Mouse (Mus musculus) spleen, adult 18-20 months (tissue): Measurements from ENCODE around the gene Chrna3.
A peak's percentile ranks its signal among the peaks of the same experiment; 100 is the strongest.

Source experiments
- DNase-seq, 2 experiments: peaks; one replicate each; pipeline ENCODE4 v3.0.0; 2022; ENCODE audit warnings: mixed read lengths in 2 of 2

Gene Chrna3

GRCm38 (mm10) chr9:55026275-55026663 is at the start of gene Chrna3:
Chrna3 (minus strand) TSS chr9:55026562.
- DNase-seq, result no peak

DNA sequence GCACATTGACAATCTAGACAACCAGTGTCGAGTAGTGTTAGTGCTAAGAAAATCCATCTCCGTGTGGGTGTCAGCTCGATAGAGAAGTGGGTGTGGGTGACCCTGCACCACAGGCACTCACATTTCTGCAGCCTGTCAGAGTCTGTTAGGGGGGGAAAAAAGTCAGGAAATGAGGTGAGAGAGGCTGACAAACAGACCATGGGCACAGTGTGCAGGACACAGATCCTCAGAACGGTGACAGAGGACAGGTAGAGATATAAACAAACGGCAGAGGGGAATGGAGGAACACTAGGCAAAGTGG is 41.6 kb upstream of the Chrna3 start:
- no peak for DNase-seq

DNA sequence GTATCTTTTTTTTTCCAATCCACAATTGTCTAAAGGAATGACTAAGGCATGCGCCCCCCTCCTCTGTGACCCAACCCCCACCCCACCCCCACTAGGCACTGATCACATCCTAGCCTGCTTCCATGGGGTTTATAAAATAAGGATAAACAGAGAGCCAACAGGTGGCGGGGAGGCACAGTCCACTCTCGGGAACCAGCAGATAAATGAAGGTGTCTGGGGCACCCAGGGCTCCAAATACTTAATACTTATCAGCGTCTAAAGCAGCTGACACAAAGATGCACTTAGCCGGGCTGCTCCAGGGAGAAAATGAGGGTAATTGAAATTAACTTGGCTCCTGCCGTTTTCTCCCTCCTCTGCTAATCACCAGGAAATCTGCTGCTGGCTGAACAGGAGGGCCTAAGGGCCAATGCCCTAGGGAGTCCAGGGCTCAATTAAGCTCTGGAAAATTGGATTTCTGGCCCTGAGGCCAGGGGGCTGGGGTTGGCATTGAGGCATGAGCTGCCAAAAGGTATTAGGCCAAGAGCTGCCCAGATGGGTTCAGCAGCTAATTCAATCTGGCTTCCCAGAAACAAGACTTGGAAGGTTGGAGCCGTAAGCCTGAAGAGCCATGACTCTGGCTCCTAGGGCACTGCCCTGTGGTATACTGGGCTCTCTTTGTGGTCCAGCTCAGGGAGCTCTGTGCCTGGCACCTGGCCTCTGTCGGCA is 41.0 kb upstream of the Chrna3 start:
- DNase-seq, result no peak

GRCm38 (mm10) chr9:55065241-55065640 is 38.9 kb upstream of the Chrna3 start:
- DNase-seq, result no peak

DNA sequence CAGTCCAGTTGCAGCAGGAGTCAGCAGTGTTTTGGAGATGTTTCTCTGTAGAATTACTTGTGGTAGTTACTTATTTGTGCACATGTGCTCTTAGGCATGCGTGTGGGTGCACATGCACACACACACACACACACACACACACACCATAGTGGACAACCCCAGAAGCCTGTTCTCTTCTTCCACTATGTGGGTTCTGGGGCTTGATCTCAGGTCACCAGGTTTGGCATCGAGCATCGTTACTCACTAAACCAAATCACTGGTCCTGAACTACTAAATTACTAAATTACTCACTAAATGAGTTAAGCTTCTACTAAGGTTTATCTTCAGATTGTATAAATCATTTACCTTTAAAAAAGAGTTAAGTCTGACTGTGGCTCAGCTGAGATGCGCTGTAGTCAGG is 31.7 kb upstream of the Chrna3 start:
- no peak for DNase-seq

DNA sequence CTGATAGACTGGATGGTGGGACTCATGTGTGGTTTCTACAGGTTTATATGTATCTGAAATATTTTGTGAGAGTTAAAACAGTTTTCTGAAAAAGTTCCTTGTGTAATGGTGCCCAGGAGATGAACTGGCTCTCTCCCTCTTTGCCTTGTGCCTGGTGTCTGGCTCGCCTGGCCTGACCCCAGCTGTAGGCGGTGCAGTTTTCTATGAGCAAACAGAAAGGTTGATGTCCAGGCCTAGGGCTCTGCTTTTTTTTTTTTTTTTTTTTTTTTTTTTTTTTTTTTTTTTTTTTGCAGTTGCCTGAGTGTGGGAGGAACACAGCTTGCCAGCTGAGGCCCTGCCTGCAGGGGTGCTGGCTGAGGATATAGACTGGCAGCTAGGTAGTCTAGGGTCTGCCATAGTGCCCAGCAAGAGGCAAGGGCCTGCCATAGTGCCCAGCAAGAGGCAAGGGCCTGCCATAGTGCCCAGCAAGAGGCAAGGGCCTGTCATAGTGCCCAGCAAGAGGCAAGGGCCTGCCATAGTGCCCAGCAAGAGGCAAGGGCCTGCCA is 29.1 kb upstream of the Chrna3 start:
- no peak for DNase-seq

- no peak for DNase-seq
These were observed 22.0 kb upstream of the Chrna3 start, which contains the start of gene Chrnb4 for GRCm38 (mm10) chr9:55048211-55048880. Chrnb4 (minus strand) TSS chr9:55048779.

GRCm38 (mm10) chr9:55046764-55047163 is 20.4 kb upstream of the Chrna3 start:
- no peak for DNase-seq

DNA sequence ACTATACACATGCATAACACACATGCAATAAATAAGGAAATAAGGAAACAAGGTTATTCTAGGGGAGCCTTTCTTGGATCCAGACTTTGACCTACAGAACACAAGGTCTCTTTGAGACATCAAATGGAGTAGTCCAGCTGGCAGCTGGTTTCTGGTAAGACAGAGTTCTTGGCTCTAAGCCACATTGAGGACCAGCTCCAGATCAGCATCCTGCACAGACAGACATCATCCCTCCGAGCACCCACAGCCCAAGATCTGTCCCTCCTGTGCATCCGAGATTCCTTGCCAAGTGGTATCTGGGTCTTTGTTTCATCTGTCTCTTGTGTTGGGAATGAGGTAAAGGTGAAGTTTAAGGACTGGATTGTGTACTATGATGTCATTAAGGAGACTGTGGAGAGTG is 18.6 kb upstream of the Chrna3 start:
- no peak for DNase-seq

DNA sequence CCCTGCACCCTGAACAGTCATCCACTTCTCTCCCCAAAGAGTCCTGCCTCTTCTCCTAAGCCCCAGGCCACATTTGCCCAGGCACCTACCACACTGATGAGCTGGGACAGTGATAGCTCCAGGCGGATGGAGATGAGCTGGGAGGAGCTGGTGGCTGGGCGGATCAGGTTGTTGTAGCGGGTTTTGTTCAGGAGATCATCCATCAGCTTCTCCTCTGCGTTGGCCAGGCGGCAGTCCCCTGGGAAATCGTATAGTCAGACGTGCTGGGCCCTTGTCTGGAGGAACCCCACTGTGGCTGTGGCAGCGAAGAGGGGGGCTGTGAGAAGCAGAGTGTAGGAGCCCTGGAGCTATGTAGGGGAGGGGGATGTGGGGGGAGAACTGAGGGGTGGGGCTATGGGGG is 17.3 kb upstream of the Chrna3 start:
- DNase-seq, result no peak

GRCm38 (mm10) chr9:55041389-55041788 is 15.0 kb upstream of the Chrna3 start:
- DNase-seq, result no peak

GRCm38 (mm10) chr9:55039983-55040382 is 13.6 kb upstream of the Chrna3 start:
- DNase-seq, result no peak

DNA sequence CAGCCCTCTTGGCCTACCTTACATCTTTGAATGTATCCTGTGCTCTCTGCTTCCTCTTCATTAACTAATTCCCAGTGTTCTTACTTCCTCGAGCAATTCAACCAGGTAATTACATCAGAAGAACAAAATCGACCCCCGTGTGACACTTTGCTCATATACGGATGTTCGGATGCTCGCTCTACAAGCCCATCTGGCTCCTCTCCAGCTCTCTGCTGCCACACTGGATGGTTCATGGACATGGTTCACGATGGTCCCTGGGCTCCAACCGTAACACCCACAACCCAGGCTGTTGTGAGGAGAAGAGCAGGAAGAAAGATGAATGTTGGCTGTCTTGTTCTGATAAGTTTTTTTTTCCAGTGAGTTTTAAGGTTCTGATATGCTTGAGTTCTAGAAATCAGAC is 12.6 kb upstream of the Chrna3 start:
- DNase-seq, result no peak

DNA sequence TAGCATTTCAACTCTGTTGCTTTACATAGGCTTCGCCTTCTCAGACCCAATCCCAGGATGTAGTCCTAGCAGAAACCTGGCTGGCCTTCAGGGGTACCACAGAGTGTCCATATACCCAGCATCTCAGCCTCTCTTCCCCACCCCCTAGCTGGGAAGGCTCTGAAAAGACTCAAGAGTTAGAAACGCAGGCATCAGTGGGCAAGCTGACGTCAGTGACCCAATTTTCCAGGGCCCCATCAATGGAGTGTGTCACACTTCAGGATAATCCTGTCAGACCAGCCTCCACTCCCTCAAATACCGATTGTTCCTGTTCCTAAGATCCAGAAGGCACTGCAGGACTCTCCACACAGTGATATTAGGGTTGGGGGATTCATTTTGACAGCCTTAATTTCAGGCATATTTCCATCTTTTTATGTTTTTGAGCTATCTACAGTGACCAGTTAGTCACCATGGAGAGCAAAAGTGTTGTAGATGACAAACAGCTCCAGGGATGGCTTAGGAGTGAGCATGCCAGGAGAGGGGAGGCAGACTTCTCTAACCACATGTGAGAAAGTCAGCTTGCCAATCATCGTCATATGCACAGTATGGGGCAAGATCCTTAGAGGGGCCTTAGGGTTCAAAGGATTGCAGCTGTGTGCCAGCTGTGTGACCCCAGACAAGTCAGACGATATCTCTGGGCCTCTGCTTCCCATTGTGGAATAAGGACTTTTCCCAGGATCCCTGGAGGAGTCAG is 5.2 kb upstream of the Chrna3 start:
- no peak for DNase-seq

GRCm38 (mm10) chr9:55025534-55026274 is 658 bp downstream of the Chrna3 start:
- no peak for DNase-seq

DNA sequence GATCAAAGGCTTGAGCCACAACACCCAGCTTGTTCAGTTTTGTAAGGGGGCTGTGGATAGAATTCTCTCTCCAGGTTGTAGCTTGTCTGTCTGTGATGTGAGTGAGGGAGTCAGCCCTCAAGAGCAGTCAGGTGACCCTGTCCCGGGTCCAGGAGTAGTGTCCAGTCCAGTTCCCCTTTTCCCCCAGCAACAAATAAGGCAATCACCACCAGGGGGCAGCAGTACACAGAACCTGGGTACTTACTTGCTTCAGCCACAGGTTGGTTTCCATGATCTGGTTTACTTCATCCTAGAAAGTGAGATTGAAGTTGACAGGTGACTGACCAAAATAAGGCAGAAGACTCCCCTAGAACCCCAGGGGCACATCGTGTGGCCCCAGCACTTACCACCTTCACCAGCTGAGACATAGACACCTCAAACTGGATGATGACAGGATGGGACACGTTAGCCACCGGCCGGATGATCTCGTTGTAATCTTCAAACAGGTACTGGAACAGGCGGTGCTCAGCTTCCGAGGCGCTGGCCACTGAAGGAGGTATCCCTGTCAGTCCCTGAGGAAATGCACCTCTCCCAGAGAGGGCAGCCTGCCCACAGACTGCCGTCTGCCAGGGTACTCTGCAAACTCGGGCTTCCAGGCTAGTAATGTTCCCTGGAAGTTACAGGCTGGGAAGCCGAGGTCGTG is 2.3 kb downstream of the Chrna3 start:
- DNase-seq, result peak; percentile 45 to 81

DNA sequence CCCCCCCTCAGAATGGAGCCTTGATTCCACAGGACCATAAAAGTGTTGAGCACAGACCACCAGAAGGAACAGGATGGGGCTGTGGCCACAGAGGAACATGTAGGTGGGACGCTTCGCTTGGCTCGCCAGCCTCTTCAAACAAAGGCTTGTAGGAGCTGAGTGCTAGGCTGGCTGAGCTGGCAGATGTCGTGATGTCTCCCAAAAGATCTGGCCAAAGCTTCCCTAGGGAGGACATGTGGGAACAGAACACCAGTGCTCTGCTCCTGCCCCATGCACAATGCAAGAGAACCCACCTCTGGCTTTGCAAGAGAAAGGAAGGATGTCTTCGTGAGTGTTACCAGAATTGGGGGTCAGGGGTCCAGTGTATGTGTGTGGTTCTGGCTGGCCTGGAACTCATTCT is 3.0 kb downstream of the Chrna3 start:
- no peak for DNase-seq

- DNase-seq, result no peak
These were observed 9.4 kb downstream of the Chrna3 start for GRCm38 (mm10) chr9:55016926-55017325.

DNA sequence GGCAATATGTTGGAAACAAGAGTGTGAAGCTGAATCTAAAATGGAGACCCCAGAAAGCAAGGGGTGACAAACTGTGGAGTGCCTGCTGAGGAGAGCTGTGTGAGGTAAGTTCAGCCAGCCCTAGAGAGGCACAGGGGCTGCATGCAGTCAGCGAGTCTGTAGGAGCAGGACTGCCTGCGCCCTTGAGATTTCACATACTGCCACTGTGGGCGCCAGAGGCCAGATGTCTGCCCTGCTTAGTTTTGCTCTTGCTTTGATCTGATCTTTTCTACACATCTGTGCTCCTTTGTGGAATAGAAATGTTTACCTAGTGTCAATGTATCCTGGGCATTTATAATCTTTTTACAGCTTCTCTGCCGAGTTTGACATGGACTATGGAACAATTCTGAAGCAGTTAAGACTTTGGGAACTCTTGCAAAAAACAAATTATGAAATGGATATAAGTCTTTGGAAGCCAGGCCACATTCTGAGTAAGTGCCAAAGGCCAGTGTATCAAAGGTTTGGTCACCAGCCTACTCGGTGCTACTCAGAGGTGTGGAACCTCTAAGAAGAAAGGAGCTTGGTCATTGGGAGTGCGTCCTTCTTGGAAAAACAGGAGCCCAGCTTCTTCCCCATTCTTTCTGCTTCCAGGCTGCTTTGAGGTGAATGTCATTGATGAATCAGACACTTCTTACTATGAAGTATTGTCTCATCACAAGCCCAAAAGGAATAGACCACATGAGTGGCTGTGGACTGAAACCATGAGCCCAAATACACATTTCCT is 15.6 kb downstream of the Chrna3 start:
- DNase-seq, result no peak

GRCm38 (mm10) chr9:55009692-55010091 is 16.7 kb downstream of the Chrna3 start:
- no peak for DNase-seq

GRCm38 (mm10) chr9:55003609-55004008 is 22.8 kb downstream of the Chrna3 start:
- DNase-seq, result no peak

DNA sequence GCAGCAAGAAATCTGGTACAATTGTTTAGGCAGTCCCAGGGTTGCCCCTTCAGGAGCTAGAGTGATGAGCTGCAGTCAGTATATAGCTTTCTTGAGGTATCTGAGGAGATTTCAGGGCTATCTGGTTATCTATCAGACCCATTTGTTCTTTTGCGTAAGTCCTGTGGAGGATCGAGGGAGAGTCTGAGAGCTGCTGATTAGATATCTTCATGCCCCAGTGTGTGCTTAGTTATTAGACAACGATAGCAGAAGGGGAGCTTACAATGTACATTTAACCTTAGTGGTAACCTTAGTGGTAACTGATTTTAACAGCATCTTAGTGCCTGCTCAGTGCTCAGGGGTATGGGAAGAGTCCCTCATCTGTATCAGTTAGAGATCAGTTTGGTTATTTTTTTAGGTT is 30.7 kb downstream of the Chrna3 start:
- no peak for DNase-seq
